Mouse (Mus musculus) cerebellum, adult 2 months (tissue): ENCODE measurements at regions not wholly inside any gene's neighbourhood (a gene's known extent, or its start where the extent isn't known, plus 50 kb on each side); places are given as distances from the start of the nearest gene placed in this dataset.
"Not testable (repeated sequence)": the region's sequence is repeated elsewhere in the genome, so short reads cannot be mapped to it uniquely, and the experiment has no call there.

Experiments used
- DNase-seq, 2 experiments: peaks; one replicate each; pipeline ENCODE4 v3.0.0; 2021
- H3K27ac ChIP-seq: fragments of 200-500 bp; 2 replicates; pipeline ENCODE4 v1.5.1; 2012; ENCODE audit warnings: low read length, control low read depth, inconsistent platforms; ENCODE audit not compliant: insufficient read depth
- H3K27me3 ChIP-seq: fragments of 200-500 bp; 2 replicates; pipeline ENCODE4 v1.6.1; 2012; ENCODE audit warnings: inconsistent platforms, mild to moderate bottlenecking, low read length, moderate library complexity; ENCODE audit not compliant: control insufficient read depth, insufficient read depth
- H3K4me1 ChIP-seq: fragments of 200-500 bp; 2 replicates; pipeline ENCODE4 v1.6.1; 2011; ENCODE audit warnings: low read length; ENCODE audit not compliant: control insufficient read depth, insufficient read depth
- H3K4me3 ChIP-seq: fragments of 200-500 bp; replicated peaks from 2 replicates; pipeline ENCODE3; 2011; ENCODE audit warnings: mild to moderate bottlenecking, low read depth, low read length, control low read depth; ENCODE audit not compliant: insufficient read depth
- CTCF ChIP-seq: fragments of 200-500 bp; IDR thresholded peaks from 2 replicates; pipeline ENCODE4 v1.5.1; 2011; ENCODE audit warnings: low read depth, mild to moderate bottlenecking, control low read depth, low read length, moderate library complexity, borderline replicate concordance; ENCODE audit not compliant: insufficient read depth
- POLR2A ChIP-seq: fragments of 200-500 bp; IDR thresholded peaks from 2 replicates; pipeline ENCODE4 v1.6.1; 2011; ENCODE audit warnings: low read length, control low read depth, borderline replicate concordance; ENCODE audit not compliant: insufficient read depth
- WGBS: fragments of 180-500 bp; shearing (Covaris S2); methylation state at CpG from one replicate; pipeline ENCODE4 v1.1.7; 2018; 5-methylcytosine and 5-hydroxymethylcytosine counted together

DNA sequence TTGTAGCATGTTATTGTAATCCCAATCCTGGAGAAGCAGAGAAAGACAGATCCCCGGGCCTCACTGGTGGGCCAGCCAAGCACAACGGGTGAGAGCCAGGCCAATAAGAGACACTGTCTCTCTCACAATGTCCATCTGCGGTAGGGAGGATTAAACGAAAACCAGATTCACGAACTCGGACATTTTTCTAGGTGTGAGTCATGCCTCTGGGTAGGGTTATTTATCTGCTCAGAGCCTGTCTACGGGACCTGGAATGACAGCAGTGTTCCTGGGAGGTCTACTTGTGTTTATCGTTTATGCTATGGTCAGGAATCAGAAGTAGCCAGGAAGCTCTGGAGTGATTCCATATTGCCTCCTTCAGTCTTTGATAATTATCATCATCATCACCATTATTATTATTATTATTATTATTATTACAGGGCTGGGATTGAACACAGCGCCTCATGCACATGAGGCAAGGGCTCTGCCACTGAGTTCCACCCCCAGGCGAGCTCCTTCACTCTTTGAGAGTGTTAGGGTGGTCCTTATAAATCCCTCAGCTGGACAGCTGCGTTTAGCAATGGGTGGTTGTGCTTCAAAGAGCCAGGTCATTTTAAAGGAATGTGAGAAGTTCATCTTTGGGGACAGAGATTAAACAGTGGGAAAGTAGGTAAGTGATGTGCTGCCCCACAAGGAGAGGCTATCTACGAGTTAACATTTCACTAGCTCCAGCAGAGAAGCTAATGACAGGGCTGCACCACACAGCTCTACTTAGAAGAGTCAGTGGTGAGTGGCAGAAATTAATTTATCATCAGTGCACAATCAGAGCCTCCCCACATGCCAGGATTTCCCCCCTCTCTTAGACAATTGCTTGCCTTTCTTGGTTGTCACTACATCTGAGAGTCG is 116.3 kb downstream of the Enc1 start:
- Histone ChIP-seq H3K4me1 (no peaks in the 10 kb centered on the region), H3K27ac (no peak overlapping the region), H3K4me3 (no peak overlapping the region), H3K27me3 (no peaks in the 10 kb centered on the region)
- WGBS, result 86% methylated on average over 13 of the region's 13 CpGs
- DNase-seq, result no peak
- TF ChIP-seq POLR2A, result no peak
- no peak for TF ChIP-seq CTCF

DNA sequence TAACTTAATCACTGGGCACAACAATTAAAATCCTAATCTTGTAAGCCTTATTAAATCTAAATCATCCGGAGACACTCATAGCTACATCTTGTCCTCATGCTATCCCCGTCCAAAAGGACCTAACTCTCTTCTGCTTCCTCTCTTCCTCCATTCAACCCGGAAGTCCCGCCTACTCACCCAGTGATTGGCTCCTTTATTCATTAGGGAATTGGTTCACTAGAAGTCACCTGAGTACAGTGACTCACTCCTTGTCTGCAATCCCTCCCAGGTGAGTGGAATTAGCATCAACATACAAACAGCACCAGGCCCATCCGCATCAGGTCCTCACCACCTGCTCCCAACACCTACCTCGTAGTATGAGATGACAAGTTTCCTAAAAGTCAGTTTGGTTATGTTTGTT is 114.5 kb downstream of the Enc1 start:
- WGBS, result 95% methylated on average over 6 of the region's 6 CpGs
- H3K4me1 ChIP-seq, DNase-seq, H3K27me3 ChIP-seq, H3K27ac ChIP-seq, H3K4me3 ChIP-seq: not testable (repeated sequence)

GRCm38 (mm10) chr13:97347696-97348095 is 106.8 kb downstream of the Enc1 start:
- Histone ChIP-seq H3K4me3 (no peak overlapping the region), H3K27ac (no peak overlapping the region), H3K27me3 (no peaks in the 10 kb centered on the region; the same call in none of the 2 replicates), H3K4me1 (no peaks in the 10 kb centered on the region)
- DNase-seq, result no peak
- 34% methylated on average over 7 of the region's 7 CpGs for WGBS
- no peak for TF ChIP-seq POLR2A
- no peak for TF ChIP-seq CTCF

DNA sequence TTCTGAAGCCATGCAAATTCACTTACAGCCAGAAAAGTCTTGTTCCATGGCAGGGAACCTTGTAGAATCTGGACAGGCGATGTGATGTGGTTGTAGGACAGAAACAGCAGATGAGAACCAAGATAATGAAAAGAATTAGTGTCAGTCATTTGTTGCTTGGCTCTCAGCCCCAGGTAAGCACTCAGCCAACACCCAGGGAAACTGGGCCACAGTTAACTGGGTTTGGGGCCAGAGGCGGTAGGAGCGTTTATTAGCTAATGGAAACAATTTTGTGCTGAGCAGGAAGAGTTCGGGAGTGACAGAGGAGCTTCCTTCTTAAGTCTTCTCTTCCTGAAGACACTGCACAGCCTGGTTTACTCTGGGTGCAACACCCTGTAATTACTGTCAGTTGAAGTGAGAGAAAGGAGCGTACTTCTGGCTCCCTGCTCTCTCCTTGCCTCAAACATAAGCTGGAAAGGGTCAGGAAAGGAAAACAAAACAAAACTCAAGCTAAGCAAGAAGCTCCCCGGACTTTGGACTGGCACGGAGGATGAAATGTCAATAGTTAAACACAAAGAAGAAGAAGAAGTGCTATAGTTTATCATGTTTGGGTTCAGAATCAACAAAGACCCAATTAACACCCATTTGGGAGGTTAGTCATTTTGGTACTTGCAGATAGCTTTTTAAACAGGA is 100.4 kb downstream of the Enc1 start:
- H3K27me3 ChIP-seq, result no peaks in the 10 kb centered on the region; the same call in 1 of the 2 replicates
- H3K4me3 ChIP-seq, result no peak overlapping the region
- WGBS, result 27% methylated on average over 7 of the region's 7 CpGs

DNA sequence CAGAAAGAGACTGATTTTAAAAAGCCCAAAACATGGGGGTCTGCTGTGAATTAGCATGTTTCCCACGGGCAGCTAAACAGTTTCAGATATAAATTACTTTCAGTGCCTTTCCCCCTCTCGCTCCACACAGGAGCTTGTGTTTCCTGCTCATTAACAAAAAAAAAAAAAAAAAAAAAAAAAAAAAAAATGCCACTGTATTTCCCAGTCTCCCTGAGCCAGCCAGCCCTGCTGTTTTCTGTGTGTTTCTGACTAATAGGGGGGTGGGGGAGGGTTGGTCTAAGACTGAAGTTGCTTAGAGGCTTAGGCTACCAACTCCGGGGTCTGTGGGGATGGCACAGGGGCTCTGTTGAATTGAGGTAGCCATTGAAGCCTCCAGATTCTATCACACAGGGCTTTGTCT is 97.0 kb downstream of the Enc1 start:
- peaks cover 4% of the 10 kb centered on the region; the same call in 1 of the 2 replicates for H3K4me1 ChIP-seq
- TF ChIP-seq POLR2A (no peak), CTCF (no peak)
- no peak overlapping the region for H3K4me3 ChIP-seq
- no peak for DNase-seq
- no peaks in the 10 kb centered on the region; the same call in 1 of the 2 replicates for H3K27me3 ChIP-seq
- 9% methylated on average over 3 of the region's 3 CpGs for WGBS
- no peak overlapping the region for H3K27ac ChIP-seq

More for the DNA sequence above, 100.4 kb downstream of the Enc1 start:
- TF ChIP-seq POLR2A, result no peak
- TF ChIP-seq CTCF, result no peak
- peak; percentile 19 to 37 for DNase-seq
- H3K27ac ChIP-seq, result no peak overlapping the region
- H3K4me1 ChIP-seq, result peaks cover 4% of the 10 kb centered on the region; the same call in 1 of the 2 replicates

DNA sequence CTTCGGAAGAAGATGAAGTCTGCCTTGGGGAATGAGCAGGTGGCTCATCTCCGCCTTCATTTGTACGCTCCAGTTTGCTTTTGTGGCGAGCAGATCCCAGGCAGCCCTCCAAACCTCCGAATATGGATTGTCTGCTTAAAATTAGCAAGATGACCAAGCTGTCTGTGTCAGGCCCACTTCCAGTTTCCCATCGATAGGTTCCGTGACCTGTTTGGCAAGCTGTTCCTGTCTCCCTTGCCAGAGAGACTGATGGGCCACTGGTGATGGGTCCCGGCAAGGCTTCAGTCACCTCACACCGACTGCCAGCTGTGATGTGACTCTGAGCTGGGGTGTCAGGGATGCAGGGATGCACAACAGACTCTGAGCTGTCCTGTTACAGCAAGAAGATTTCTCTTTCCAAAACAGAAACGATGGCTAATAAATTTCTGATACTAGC is 96.4 kb downstream of the Enc1 start:
- peak; percentile 76 to 89 for DNase-seq
- no peak for TF ChIP-seq CTCF
- TF ChIP-seq POLR2A, result no peak
- Histone ChIP-seq H3K27ac (no peak overlapping the region), H3K27me3 (no peaks in the 10 kb centered on the region; the same call in 1 of the 2 replicates), H3K4me3 (no peak overlapping the region), H3K4me1 (peaks cover 4% of the 10 kb centered on the region; the same call in 1 of the 2 replicates)
- 9% methylated on average over 10 of the region's 10 CpGs for whole genome bisulfite sequencing

DNA sequence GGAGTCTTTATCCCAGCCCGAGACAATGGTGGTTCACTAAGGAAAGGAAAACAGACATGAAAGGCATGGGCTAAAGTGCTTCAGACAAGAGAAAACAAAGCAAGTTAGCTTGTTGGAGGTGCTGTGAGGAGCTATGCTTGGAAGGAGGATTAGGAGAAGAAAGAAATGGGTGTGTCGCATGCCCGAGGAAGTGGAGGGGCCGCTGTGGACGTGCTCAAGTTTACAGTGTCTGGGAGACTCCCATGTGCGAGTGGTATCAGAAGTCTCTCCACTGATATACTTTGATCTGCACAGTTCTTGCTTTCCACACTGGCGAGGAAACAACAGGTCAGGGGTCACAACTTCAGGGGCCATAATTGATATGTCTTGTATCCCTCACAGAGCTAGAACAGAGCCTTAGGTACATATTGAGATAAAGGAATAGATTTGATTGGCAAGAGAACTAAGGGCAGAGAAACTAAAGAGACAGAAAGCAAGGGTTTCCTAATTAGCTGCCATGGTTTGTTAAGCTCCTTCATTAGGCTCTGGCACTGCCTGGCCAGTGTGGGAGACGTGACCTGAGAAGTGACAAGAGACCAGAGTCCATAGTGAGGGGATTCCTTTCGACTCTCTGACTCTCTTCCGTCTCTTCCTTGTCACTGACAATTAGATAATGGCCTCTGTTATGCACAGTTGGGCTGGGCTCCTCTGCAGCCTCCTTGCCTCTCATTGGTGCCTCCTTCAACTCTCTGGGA is 93.1 kb downstream of the Enc1 start:
- no peak overlapping the region for H3K4me3 ChIP-seq
- no peaks in the 10 kb centered on the region; the same call in 1 of the 2 replicates for H3K27me3 ChIP-seq
- TF ChIP-seq CTCF (no peak), POLR2A (no peak)
- H3K4me1 ChIP-seq, result peaks cover 4% of the 10 kb centered on the region; the same call in 1 of the 2 replicates
- H3K27ac ChIP-seq, result no peak overlapping the region
- WGBS, result 52% methylated on average over 10 of the region's 10 CpGs
- DNase-seq, result no peak
